Mouse (Mus musculus) thymus, adult 2 months (tissue): ENCODE results near the gene Hist1h2ac.

Experiments
- CTCF ChIP-seq: fragments of 200-500 bp; IDR thresholded peaks from 2 replicates; pipeline ENCODE4 v1.5.1; 2012; ENCODE audit warnings: mild to moderate bottlenecking, control low read depth, low read length, moderate library complexity, borderline replicate concordance; ENCODE audit not compliant: control insufficient read depth, poor library complexity, insufficient read depth; ENCODE audit errors: extremely low read depth
- POLR2A ChIP-seq: fragments of 200-500 bp; IDR thresholded peaks from 2 replicates; pipeline ENCODE4 v1.6.1; 2012; ENCODE audit warnings: mild to moderate bottlenecking, low read length, control low read depth, moderate library complexity; ENCODE audit not compliant: control insufficient read depth, poor library complexity, insufficient read depth; ENCODE audit errors: extremely low read depth

DNA sequence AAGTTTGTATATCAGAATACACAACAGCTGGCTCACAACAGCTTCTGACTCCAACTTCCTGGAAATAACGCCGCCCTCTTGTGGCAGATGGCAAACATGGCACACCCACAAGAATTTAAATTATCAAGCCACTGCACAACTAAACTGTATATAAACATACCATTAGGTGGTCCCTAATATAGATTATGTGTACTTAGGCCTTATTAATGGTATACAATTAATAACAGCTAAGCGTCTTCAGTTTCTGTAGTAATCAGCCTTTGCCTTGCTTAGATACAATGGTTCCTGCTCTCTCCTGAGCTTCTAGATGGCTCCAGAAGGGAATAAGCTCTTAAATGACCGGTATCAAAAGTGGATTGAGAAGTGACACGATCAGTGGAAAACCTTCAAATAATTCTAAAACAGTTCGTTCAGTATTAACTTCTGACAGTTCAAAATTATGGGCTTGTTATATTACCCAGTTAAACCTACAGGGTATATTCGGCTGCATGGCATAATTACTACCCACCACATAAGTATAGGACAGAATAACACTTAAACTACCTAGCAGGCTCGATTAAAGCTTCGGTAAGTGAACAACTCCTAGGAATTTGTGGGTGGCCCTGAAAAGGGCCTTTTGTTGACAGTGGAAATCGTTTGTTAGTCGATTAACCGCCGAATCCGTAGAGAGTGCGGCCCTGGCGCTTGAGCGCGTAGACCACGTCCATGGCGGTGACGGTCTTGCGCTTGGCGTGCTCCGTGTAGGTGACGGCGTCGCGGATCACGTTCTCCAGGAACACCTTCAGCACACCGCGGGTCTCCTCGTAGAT, 13.9 kb upstream of the Hist1h2ac start:
- no peak for TF ChIP-seq CTCF
- no peak for TF ChIP-seq POLR2A
